Mouse (Mus musculus): ENCODE data around the gene Stx3.

Stx3 gene

DNA sequence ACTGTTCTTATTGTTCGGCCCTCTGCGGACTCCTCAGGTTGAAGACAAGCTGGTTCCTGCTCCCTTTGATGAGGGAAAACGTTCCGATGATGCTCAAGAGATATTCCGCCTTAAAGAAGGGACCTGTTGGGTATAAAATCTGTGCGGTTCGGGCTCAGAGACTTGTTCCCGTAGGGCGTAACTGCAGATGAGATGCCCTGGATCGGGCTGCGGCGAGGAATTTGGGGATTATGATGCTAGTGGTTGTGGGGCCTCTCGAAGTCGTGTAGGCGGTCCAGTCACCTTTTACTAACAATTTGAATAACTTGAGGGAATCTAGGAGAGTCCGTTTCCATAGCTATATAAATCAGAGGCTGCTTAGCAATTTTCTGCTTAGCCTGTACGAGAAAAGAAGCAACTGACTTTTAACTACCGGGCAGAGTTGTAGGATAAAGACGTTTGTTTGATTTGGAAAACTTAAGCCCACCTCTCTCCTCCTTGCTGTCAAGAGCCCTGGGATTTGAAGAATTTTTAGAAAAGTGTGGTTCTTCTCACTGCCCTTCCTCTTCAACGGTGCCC is at the start of gene Stx3:
Gene Stx3, minus strand, starts transcription at position 261 of the 558 bp plus-strand sequence.
- peak; percentile 8 for DNase-seq

DNA sequence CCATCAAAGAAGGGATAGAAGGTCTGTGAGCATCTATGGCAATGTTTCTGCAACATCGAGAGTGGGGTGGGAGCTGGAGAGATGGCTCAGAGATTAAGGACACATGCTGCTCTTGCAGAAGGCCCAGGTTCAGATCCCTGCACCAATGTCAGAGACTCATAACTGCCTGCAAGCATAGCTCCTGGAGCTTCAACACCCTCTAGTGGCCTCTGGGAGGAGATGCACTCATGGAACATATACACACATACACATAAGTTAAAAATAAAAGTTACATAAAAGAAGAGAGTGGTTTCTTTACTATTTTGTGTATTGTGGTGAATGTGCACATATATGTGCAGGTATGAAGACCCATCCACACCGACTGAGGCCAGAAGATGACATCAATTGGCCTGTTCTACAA is 48.6 kb upstream of the Stx3 start:
- DNase-seq, result no peak

DNA sequence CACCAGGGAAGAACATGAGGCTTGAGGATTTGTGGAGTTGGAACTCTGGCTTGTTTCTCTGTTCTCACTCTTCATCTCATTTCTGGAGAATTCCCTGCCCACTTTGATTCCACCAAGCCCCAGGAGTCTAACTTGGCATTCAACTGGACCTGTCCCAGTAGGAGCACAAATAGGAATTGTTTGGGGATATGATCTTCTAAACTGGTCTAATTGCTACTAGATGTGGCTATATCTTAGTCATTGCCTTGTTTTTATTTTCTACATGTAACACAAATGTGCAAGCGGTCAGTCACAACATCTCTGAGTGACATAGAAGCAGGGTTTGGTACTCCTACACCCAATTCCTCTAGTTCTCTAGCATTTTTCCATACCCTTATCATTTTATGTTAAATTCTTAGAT is 41.8 kb upstream of the Stx3 start, which contains the start of gene Olfr1418:
Gene Olfr1418, minus strand, starts transcription at position 101 of the 400 bp plus-strand sequence.
- DNase-seq, result no peak

DNA sequence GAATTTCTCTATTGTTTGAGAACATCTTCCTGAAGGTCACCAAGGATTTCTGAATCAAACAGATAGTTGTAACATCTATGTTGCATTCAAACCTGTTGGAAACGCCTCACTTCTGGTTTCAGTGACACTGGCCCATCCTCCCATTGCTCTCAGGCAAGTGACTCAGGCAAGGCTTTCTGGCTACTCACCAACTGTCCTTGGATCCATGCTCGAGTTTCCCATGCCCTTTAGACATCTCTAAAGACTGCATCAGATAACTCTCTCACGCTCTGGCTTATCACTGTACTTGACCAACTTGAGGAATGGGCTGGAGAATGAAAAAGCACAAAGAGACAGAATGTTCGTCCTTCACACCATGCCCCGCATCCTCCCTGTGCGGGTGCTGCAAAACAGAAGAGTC is 37.3 kb upstream of the Stx3 start:
- DNase-seq, result no peak

DNA sequence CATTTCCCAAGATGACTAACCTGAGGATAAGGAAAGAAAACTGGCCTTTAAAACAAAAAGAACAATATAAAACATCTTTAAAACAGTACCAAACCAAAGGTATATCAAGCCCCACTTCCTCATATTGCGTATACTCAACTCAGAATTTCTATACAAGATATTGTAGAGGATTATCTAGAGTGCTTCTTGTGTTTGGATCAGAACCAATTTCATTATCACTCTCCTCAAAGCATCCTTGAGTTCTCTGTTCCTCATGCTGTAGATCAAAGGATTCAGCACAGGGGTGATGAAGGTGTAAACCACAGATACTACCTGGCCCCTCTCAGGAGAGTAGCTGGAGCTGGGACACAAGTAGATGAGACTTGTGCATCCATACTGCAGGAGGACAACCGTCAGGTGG is 35.6 kb upstream of the Stx3 start:
- DNase-seq, result no peak

DNA sequence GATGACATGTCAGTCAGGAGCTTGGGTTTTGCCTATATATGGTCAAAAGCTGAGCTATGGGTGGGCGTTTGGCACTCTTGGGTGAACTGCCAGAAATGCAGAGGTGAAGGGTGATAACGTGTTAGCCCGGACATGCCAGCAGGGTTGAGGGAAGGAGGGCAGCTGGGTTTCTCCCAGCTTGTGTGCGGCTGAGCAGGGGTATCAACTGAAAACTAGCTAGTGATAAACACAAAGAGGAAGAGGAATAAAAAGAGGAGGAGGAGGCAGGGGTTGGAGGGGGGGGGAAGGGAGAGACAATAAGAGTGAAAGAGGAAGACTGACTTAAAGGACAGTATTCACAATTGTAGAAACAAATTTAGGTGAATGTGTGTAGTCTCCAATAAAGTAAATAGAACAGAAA is 33.4 kb upstream of the Stx3 start:
- no peak for DNase-seq

DNA sequence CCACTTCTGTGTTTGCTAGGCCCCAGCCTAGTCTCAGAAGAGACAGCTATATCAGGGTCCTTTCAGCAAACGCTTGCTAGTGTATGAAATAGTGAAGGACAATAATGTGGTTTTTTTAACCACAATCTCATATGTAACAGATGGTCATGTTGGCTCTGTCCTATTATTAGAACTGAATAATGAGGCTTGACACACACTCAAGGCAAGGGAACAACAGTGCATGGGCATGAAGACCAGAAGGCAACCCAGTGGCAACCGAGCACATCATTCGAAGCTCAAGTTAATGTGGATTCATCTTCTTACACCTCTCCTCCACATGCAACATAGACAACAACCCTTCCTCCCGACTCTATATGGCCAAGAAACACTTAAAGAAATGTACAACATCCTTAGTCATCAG is 27.1 kb upstream of the Stx3 start:
- DNase-seq, result no peak

DNA sequence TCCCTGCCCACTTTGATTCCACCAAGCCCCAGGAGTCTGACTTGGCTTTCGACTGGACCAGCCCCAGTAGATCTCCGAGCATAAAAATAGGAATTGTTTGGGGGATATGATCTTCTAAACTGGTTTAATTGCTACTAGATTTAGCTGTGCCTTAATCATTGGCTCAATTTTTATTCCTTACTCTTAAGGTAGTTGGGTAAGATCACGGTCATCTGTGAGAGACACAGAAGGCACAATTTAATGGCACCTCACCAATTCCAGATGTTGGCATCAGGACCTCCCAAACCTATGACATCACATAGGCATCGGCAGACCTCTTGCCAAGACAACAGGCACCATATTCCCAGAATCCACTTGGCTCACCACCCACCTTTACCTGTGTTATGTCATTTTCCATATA is 19.9 kb upstream of the Stx3 start, which contains the start of gene Olfr1417:
Gene Olfr1417, minus strand, starts transcription at position 101 of the 400 bp plus-strand sequence.
- DNase-seq, result no peak

DNA sequence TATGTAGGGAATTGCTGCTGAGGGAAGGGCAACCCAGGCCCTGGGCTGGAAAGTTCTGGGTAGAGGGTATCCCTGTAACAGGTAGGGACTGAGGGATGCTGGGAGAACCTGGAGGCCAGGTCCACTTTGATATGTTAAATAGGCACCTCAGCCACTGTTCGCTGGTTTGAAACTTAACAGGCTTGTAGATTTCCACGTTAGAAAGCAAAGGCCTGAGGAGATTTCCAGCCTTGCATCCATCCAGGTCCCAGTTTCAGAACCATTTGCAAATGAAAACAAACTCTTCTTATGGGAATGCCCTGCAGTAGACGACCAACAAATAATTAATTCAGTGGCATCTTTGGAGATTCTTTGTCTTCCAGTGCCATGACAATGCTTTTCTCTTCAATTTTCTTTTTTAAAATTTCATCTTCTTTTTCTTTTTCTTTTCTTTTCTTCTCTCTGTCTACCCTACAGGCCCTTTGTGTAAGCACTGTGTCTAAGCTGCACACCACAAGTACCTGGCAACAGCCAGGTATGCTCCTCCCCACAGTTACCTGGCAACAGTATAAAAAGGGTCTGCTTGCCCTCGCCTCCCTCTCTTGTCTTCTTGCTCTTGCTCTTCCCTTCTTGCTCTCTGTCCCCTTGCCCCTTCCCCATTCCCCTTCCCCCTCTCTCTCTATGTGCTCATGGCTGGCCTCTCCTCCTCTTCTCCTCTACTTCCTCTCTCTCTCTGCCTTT is 4.3 kb upstream of the Stx3 start:
- DNase-seq, result no peak

DNA sequence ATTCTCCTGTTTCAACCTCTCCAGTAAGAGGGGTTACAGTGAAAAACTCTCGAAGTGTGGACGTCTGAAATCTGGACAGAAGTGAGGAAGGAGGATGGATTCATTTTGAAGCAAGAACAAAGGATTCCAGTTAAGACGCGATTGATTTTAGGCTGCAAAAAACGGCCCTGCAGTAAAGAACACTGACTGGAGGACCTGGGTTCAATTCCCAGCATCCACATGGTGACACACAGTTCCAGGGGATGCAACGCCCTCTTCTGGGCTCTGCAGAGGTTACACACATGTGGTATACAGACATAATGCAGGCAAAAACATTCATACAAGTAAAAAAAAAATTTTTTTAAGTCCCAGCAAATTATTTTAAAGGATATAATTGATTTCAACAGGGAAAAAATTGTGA is 1.0 kb upstream of the Stx3 start:
- DNase-seq, result peak; percentile 7

DNA sequence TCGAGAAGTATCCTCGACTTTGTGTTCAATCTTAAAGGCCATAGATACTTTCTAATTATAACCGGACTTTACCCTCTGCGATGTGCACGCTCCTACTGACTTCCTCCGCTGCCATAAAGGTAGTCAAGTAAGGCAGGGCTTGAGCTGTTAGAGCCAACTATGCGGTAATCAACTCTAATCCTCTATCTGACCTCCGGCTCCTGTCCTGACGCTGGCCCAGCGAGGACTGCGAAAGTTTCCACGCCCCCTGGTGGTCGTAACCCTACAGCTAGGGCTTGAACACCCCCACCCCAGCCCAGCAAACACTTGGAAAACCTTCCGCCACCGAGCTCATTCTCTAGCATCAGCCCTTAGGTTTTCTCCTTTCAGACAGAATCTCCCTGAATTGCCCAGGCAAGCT is 597 bp upstream of the Stx3 start:
- peak; percentile 76 for DNase-seq

DNA sequence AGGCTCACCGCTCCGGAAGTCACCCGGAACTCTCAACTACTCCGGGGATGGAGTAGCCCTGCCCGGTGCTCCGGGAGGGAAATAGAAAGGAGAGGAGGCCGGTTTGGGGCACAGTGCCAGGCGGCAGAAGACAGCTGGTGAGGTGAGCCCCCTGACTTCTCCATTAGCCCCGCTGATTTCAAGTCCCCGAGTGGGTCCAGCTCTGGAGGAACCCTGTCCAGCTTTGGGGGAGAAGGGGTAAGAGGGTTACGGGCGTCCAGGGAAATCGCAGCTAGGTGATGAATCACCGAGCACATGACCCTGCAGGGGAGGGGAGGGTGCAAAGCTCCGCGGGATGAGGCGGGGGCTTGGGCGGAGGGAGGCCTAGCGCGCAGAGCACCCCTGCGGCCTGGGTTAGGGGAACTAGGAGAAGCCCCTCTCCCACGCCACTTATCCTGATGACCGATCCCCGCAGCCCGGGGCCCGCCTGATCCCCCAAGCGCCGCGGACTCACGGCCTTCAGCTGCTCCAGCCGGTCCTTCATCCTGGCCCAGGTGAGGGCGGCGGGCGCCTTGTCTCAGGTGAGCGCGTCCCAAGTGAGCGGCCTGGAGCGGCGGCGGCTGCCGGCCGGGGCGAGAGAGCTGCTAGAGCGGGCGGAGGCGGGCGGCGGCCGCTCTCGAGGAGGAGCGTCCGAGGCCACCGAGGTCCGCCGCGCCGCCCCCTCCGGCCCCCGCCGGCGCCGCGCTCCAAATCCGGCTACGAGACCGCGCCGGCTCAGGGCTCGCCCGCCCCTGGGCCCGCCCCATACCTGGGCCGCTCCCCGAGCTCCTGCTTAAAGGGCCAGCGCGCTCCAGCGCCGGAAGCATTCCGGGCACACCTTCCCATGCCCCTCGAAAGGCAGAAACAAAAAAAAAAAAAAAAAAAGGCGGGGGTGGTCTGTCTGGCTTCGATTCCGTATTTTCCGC is 732 bp downstream of the Stx3 start:
- DNase-seq, result peak; percentile 42

DNA sequence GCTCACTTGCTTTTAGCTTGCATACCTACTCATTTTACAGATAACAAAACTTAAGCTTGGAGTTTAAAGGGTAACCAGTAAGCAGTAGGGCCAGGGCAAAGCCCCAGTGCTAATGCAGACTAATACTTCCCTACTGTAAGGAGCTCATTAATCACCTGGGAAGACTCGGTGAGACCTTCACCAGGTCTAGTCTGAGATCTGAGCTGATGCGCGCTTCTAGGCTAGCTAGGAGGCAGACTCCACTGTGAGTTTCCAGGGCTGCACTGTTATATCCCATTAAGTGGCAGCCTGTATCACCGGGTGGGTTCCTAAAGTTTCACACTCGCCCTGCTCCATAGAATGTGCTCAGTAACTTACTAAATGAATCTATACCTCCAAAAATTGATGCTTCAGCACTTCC is 1.6 kb downstream of the Stx3 start:
- no peak for DNase-seq

DNA sequence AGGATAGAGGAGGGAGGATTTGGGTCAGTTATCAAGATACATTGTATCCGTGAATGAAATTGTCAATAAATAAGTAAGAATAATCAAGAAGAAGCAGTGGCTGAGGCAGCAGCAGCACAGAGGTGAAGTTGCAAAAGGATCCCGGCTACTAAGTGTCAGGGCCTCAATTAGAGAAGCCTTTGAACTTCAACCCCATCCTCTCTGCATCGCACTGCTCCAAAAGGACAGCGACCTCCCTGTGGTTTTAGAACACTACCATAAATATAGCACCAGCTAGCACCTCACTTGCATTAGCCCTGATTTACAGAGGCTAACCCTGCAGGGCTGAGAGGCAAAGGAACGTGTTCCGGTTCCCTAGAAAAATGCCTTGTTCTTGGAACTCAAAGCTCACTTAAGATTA is 2.5 kb downstream of the Stx3 start:
- no peak for DNase-seq

DNA sequence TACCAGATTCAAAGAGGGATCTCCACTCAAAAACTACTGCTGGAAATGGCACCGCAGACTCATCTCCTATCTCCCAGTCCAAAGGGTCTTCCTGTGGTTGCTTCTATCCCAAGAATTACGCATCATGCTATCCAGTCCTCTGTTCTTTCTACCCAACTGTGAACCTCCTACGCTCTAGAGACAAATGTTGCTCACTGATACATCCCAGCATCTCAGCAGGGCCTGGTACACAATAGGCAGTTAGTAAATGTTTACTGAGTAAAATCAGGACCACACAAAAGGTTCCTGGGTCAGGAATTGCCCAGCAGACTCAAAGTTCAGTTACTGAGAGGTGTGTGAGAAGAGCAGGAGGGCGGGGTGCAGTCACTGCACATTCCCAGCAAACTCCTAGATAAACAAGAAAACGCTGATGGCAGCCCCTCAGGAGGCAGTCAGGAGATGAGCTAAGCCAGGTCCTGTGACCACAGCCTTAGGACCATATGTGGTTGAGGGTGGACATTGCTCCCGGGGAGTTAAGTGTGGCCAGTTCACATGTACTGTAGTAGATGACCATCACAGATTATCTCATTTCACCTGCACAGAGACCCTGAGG is 4.4 kb downstream of the Stx3 start:
- no peak for DNase-seq

DNA sequence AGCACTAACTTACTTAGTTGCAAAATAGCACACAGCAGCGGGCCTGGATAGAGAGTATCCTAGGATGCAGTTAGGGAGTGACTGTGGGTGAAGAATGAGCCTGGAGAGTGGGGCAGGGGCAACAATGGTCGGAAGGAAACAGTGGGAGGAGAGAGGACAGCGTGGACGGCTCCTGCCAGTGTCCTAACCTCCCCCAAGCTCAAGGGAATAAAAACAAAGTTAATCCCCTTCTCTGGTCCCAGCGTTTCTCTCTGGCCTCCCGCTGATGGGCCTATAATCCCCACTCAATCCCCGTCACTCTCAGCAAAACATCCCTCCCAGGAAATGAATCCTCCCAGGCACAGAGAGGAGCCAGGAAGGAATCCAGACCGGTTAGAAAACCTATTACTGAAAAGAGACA is 5.6 kb downstream of the Stx3 start:
- no peak for DNase-seq

DNA sequence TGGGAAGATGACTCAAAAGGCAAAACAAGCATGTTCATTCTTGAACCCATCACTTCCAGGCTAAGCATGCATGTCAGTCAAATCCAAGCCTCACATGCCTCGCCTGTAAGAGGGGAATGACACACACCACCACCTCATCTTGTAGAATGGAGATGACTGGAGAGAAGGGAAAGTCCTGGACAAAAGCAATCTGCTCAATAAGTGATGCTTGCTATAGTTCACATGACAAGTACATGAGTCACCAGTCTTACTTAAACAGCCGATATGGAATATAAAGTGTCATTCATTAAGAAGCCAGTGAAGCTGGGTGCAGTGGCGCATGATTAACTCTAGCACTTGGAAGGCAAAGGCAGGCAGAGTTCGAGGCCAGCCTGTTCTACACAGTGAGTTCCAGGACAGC is 6.1 kb downstream of the Stx3 start:
- no peak for DNase-seq

DNA sequence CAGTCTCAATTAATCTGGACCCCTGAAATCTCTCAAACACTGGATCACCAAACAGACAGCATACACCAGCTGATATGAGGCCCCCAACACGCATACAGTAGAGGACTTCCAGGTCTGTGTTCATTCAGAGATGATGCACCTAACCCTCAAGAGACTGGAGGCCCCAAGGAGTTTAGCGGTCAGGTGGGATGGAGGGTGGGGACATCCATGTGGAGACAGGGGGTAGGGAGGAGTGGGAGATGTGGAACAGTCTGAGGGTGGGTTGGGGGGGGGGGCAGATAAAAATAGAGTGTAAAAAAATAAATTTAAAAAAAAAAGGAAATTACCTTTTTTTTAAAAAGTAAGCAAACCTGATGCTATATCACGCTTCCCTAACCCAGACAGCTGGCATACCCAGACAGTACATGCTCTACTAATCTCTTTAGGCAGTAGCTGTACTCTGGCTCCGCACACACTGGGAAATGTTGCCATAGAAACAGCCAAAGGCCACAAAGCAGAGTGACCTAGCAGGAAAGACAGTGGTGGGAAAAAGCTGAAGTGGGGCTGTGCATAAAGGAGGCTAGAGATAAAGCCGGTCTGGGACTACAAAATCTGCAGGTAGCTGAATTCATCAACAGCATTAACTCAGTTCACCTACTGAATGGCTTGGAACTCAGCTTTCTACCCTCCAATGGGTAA is 7.4 kb downstream of the Stx3 start:
- DNase-seq, result no peak

DNA sequence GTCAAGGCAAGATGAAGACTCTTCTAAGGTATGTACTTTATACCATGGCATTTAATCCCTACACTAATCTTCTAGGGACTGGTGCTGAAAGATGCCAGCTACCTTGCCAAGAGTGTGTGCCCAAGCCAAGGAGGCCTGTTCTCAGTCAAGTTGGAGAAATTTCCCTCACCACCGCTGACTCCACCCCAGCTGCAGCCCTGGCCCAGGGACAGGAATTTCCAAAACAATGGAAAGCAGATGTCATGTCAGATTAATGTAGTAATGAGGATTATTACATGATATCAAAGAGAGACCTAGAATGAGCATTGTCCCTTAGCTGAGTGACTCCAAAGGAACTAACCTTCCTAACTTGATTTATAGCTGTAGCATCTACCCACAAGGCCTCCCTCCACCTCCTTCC is 8.3 kb downstream of the Stx3 start:
- DNase-seq, result no peak

DNA sequence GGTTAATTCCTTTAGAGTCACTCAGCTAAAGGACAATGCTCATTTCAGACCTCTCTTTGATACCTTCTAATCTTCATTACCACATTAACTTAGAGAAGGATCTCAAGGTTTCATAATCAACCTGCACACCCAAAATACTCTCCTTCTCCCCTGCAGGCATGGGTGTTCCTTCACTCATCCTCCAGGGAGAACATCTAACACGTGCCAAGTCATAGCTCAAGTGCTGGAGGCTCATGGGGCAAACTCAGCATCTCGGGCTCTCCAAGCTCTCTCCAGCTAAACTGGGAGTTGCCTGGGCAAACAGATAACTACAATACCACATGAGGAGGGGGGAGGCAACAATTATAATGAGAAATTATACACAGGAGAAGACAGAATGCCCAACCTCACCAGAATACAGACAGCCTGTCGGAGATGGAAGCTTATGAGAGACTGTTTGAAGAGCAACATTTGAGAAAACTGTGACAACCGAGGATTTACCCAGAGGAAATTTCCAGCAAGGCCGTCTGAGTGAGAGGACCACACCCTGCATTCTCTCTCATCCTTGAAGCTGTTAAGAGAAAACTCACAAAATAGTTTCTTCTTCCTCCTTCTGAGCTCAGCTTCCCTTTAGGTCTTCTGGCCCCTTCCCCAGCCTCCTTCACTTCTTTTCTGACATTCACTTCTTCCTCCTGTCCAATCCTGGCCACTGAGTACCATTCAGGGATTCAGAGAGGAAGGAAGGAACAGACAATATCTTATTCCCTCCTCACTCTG is 9.0 kb downstream of the Stx3 start:
- DNase-seq, result no peak

DNA sequence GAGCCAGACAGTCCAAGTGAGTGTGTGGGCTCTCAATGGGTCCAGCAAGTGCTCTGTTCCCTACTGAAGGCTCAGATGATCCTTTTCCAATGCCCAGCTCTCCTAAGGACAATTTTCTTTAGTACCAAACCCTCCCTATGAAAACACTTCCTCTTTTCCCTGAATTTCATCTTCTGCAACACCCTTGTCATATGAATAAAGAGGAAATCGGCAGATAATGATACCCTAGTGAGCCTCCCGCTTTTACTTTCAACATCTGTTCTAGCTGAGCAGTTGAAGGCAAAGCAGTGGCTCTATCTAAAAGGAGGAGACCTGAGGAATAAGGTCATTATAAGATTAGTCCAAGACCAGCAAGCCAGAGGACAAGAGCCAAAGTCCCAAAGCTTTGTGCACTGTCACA is 10.8 kb downstream of the Stx3 start:
- DNase-seq, result no peak

DNA sequence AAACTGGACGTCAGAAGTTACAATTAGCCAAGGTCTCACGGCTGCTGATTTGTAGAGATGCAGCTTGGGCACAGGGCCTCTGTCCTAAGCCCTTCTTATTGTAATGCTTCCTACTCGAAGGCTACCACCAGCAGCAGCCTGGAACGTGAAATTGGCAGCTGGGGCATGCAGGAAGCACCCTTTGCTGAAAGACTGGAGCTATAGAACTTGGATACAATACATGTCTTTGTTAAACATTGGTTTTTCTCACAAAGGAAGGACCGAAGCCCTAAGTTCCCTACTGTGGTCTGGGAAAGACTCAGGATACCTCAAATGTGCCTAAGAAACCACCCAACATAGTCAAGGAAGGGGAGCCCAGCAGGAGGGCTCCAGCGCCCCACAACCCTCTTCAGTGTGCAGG is 11.4 kb downstream of the Stx3 start:
- DNase-seq, result no peak

Measured in right cerebral cortex, postnatal 14 days (tissue).